Mouse (Mus musculus) 416B (cell line): ENCODE measurements around the gene Pde7b.
A peak's percentile ranks its signal among the peaks of the same experiment; 100 is the strongest.
"Not testable (repeated sequence)": the region's sequence is repeated elsewhere in the genome, so short reads cannot be mapped to it uniquely, and the experiment has no call there.

Experiments
- DNase-seq: peaks from one replicate; pipeline ENCODE4 v3.0.0; 2011; ENCODE audit warnings: low read depth

The Pde7b gene

DNA sequence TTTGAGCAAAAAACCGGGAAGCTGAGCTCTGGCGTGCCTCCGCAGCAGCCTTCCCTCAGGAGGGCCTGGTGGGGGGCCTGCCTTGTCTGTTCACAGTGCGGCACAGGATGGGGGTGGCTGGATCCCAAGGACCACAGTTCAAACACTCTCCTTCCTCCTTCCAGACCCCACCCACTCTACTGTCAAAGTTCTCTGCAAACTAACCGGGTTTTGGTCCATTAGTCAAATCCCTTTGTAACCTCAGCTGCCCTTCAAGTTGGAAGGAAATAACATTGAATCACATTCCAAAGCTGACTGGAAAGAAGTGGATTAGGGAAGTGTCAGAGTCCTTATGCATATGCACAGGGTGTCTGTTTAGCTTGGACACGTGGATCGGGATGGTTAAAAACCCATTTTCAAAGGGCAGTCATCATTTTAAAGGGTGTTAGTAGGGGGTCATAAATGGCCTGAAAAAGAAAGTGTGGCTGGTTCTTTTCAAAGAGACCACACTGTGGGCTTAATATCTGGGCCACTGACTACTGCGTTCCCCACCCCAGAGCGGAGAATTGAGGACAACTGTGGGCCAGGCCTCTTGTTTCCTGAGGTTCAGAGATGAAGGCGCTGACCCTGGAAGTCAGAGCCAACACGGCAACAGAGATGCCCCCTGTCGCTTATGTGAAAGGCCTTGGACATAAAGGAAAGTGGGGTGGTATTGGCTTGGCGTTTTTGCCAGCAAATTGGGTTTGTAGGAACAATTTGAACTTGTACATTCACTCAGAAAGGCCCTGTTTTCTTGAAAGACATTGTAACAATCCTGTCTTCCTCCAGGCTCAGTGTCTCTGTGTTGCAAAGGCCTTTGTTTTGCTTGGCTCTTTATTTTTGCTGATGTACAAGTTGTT is 175.8 kb downstream of the Pde7b start:
- DNase-seq: no peak

DNA sequence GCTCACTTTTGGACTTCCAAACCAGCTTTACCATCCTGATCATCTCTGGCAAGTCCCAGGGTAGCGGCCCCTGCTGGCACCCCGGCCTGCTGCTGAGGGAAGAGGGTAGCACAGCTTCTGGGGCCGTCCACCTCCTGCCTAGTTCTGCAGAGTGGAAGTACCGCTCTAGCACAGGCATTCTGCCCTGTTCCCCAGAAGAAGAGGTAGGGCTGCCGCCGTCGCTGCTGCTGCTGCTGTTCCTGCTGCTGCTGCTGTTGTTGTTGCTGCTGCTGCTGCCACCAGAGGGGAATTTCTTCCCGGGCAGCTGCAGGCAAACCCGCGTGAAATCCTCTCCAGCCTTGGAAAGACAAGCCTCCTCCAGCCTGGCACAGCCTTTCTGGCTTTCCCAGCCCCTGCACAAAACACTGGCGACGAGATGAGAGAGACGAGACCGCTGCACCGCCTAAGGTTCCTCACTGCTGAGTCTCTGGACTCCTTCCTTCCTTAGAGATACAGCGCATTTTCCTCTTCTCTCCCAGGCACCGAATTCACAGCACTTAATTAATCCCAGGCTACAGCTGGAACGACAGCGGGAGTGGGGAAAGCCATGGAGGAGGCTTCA is 176.8 kb downstream of the Pde7b start:
- DNase-seq: no peak

DNA sequence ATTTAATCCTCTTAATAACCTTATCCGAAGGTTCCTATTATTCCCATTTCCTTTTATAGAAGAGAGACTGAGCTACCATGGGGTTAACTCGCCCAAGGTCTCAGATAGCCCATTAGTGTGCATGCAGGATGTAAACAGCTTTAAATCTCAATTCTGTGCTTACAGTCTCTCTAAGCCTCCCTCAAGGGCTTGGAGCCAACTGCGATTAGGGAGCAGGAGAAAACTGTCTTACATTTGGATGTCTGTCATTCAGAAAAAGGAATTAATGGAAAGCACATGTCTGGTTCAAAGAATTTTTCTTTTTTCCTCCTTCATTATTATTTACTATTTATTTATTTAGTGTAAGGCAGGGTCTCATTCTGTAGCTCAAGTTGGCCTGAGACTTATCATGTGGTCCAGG is 181.8 kb downstream of the Pde7b start:
- DNase-seq: no peak

- peak; percentile 8 for DNase-seq
Observed at GRCm38 (mm10) chr10:20533811-20534210, 191.1 kb downstream of the Pde7b start.

DNA sequence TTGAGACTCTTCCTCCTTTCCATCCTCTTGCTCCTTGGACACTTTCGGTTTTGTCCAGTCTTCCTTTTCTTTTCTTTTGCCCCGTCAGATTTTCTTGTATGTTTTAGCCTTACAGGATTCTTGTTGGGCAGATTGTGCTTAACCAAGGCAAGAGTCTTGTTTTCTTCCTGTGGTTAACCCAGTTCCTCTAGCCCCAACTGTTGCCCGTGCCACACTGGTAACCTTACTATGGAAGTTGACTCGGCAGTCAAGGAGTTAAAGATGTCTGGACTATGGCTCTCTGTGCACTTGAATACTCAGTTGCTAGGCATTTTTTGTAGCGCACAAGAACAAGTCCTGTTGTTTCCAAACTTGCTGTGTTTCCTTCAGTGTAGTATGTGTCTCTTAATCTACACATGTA is 193.0 kb downstream of the Pde7b start:
- DNase-seq: peak; percentile 66

DNA sequence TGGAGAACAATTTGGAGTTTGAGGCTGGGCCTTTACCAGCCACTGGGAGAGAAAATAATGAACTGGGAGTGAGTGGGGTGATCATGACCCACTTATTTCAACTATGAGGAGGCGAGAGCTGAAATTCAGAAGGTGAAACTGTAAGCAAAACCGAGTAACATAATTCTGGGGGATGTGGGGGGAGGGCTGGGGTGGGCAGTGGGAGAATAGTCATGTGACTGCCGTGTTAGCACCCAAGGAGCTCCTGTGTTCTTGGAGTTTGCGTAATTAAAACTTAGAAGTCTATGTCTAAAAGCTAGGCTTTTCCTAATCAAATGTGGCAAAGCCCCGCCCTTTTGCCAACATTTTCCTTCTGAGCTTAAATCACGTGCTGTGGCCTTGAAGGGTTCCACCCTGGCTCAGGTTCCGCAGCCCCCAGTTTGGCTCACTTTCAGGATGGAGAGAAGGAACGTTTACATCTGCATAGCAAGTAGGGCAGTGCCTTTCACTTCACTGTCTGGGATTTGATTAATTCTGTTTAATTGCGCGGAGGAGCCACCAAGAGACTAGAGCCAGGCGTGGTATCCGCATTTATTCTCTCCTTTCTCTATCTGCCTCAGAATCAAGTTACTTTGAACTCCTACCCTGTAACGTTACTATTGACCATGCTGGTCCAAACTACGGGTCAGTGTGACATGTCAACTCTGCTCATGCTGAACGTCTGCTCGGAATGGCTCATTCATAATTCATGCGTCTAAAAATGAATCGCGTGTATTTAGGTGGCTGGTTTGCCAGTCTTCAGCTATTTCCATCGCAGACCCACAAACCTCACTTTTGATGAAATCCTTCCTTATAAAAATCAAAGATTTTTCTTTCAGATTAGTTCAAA is 196.1 kb downstream of the Pde7b start:
- no peak for DNase-seq

- no peak for DNase-seq
Observed at GRCm38 (mm10) chr10:20527737-20528136, 197.1 kb downstream of the Pde7b start.

- DNase-seq: no peak
Observed at GRCm38 (mm10) chr10:20518529-20518889, 206.4 kb downstream of the Pde7b start.

DNA sequence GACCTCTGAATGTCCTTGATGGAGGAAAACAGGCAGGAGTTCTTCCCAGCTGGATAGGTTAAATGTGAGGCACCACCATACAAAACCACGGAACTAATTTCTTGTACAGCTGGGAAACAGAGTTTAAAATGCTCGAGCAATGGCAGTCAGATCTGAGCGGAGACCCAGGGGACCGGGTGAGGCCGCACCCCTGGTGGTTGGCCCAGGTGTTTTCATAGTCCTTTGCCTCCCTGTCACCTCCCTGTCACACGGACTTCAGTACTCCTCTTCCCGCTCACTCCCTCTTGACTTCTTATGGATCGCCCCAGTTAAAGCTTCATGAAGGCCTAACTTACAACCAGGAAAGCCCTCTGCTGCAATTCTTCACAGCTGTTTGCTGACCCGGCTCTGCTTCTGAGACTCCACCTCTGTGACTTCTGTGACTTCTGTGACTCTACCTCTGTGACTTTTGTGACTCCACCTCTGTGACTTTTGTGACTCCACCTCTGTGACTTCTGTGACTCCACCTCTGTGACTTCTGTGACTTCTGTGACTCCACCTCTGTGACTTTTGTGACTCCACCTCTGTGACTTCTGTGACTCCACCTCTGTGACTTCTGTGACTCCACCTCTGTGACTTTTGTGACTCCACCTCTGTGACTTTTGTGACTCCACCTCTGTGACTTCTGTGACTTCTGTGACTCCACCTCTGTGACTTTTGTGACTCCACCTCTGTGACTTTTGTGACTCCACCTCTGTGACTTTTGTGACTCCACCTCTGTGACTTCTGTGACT is 206.9 kb downstream of the Pde7b start:
- DNase-seq: not testable (repeated sequence)

- no peak for DNase-seq
Observed at GRCm38 (mm10) chr10:20513891-20514290, 211.0 kb downstream of the Pde7b start.

DNA sequence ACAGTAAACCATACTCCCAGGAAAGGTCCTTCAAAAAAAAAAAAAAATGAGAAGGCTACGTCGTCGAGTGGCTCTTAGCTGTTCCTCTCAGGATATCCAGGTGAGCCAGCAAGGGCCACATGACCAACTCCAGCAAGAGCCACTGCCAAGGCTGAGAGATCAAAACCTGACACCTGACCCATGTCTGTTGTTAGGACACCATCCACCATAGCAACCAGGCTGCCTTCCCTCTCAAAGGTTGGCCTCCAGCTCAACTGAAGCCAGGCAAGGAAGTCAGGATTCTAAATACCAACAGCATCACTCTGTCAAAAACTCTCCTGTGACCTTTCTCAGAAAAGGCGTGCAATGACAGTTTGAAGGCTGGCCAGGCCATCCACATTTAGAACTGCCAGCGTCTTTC is 211.4 kb downstream of the Pde7b start:
- no peak for DNase-seq

- DNase-seq: no peak
Observed at GRCm38 (mm10) chr10:20509819-20510218, 215.1 kb downstream of the Pde7b start.

DNA sequence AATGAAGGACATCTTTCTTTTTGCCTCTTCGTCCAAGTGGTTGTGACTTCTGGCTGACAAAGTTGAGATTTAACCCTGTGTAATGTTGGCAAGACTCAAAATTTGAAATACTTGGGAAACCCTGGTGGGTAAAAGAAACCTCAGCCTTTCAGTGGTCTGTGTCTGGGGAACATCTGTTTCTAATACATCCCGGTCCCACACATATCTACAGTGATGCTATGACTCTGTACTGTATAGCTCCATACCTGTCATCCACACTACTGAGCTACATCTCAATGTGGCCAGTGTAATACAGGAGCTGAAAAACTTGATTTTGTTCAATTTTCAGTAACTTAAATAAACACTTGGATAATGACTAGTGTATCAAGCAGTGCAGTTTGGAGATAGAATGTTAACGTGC is 216.4 kb downstream of the Pde7b start:
- DNase-seq: no peak

GRCm38 (mm10) chr10:20507732-20508412 is 217.0 kb downstream of the Pde7b start:
- no peak for DNase-seq

GRCm38 (mm10) chr10:20507069-20507468 is 217.8 kb downstream of the Pde7b start:
- DNase-seq: no peak

DNA sequence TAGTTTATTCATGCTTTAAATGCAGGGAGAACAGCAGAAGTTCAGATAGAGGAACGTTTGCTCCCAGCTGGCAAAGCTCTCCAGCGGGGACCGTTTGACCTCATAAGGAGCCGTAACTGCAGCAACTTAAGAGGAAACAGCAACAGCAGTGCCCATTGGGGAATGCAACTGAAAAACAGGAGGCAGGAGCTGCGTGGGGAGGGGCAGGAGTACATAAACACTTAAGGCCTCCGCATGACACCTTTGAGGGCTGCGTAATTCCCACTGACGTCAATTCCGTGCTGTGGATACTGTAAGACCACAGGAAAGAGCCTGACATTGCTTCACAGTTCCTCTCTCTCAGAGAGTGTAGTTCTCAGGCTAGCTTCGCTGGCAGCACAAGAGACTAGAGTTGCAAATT is 219.4 kb downstream of the Pde7b start:
- peak; percentile 29 for DNase-seq

GRCm38 (mm10) chr10:20504800-20505199 is 220.1 kb downstream of the Pde7b start:
- peak; percentile 26 for DNase-seq

DNA sequence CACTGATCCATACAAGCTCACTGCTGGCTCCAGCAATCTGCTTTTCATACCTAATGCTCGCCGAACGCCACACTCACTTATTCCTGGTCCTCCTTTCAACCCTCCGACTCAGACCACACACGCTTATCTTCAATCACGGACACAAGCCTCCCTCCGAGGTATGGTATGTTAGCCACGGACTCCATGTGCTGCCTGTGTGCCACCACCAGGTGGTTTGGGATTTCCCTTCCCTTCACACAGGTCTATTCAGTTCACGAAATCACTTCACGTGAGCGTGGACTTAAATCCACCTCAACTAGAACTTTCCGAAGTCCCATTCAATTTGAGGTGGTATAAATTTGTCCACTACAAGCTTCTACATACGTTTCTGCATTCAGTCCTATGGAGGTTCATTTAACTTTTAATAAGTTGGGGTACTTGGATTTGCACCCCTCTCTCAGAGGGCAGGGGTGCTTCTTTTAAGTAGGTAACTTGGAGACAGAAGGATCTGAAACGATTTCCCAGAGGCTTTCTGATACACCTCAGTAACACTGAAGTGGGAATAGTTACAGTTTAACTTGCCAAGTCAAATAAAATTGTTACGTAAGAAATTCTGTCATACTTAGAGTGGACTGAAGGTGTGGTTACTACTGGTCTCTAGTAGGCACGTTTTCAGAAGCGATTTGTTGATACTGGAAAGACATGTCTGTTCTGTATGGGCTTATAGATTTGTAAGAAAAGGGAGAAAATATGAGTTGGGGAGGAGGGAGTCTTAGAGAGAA is 221.4 kb downstream of the Pde7b start:
- DNase-seq: no peak

DNA sequence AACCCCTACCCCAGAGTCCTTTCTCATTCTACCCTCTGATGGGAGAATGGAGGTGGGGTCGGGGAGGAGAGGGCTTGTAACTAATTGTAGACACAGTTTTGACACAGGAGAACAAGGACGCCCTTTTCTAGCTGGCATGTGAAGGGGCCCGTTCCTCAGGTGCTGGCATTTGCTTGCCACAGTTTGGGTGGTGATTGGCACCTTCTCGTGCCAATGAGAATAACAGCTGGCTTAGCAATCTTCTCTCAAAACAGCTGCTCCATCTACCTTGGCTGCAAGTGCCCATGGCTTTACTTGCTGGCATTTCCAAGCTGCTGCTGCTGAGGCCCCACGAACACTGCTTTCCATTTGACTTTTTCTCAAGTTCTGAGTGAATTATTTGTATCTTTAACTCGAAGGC is 223.7 kb downstream of the Pde7b start:
- no peak for DNase-seq

GRCm38 (mm10) chr10:20495051-20495450 is 229.8 kb downstream of the Pde7b start:
- DNase-seq: peak; percentile 12
